Mouse (Mus musculus) testis, adult 10 weeks (tissue): ENCODE data around the gene Gm9945. TPM values are rescaled to one million over a fixed set of nuclear protein-coding genes. Genes with fewer than 3 reads are reported as not detected.

Experiments used
- polyA plus RNA-seq: library from polyadenylated mRNA; stranded (reverse); fragments of 350-450 nt; fragmentation: Illumina TruSeq; extraction: RNeasy Lipid Tissue Mini Kit (QIAGEN cat#74804); gene quantifications from one replicate; pipeline ENCODE4 v1.2.3, GENCODE M21; 2014; ENCODE audit warnings: low read depth, low replicate concordance

Gm9945 gene
- polyA plus RNA-seq = not detected

DNA sequence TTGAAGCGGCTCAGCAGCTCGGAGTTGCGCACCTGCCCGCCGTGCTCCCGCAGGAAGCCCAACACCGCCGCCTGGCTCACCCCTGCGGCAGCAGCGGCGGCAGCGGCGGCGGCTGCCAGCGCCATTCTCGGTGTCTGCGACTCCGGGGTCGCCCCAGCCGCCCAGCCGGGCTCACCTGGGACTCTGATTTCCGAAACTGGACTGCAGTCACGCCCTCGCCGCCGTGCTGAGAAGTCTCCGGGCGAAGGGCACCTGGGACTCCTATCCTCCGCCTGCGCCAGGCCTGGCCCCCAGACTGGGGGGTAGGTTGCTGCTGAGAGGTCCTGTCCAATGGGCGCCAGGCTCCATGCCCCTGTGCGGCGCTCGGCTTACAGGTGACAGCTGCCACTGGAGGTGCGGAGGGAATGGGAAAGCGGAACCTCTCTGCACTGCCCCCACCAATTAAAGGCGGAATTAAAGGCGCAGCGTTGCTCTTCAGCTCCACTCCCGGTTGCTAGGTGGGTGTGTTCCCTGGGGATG, at the start of gene Gm9945, which contains the start of gene Sowaha:
Gene Gm9945 (plus strand): TSS at position 384 of the 519 bp plus-strand sequence.
Gene Sowaha (minus strand): TSS at position 492 of the 519 bp plus-strand sequence.

DNA sequence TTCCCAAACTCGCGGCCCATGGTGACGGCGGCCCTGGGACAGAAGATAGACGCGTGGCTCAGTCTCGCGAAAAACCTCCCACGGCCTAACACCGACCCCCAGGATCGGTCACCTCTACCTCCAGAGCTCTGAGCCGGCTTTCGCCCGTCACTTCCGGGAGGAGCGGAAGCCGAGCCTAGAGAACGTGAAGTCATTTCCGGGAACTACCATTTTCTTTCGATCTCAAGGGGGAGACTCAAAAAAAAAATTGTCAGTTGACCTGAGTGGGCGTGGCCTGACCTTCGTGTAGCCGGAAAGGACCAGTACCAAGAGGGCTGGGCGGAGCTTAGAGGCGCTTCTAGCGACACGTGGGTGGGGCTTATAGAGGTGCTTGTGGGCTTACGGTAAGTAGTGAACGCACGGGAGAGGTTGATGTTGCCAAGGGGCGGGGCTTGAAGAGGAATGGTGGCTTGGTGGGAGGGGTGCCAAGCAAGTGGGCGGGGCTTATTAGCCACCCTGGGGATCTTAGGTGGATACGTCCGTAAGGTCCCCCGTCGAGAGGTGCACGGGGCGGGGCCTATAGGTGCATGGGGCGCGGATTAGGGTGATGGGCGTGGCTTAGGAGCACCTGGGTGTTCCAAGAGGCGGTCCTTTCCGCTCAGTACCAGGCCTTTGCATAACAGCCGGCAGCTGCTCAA, 49.2 kb upstream of the Gm9945 start, which contains the start of the genes Uqcrq and Gdf9:
Gene Uqcrq (minus strand): TSS at position 162 of the 677 bp plus-strand sequence.
Gene Gdf9 (plus strand): TSS at position 354 of the 677 bp plus-strand sequence.

DNA sequence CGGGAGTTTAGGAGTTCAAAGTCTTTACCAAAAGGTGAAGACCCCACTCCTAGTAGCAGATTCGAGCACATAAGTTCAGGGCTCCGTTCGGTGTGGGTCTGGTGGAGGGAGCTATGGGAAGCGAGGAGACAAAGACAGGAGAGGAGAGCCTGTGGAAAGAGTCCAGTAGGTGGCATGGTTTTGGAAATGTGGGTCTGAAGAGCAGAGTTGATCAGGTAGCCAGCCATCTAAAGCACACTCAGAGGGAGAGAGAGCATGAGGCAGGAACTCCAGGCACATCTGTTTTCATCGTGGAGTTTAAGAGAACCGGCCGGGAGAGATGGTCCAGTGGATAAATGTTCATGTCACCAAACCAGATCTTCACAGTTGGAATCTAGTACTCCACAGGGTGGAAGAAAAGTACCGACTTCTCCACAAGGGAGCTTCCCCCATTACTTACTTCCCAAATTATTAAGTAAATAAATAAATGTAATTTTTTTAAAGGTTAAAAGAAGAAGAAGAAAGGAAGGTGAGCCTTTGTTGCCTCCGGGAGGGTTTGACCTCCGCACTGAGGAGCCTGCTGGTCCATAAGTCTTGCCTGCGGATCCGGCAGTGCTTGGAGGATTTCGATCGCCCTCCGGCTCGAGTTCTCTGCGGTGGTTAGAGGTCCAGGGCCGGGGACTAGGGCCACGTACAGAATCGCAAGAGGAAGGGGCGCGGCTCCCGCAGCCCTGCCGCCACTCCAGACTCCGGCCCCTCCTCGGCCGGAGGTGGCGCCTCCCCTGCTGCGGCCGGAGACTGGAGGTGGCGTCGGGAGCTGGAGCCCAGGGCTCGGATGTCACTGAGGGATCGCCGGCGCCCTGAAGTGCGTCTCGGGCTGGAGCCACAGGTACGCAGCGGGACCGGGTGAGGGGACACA, 23.2 kb upstream of the Gm9945 start, which contains the start of the genes Gm10447 and Shroom1:
Gene Gm10447 (minus strand): TSS at position 637 of the 898 bp plus-strand sequence.
Gene Shroom1 (plus strand): TSS at position 732 of the 898 bp plus-strand sequence.

DNA sequence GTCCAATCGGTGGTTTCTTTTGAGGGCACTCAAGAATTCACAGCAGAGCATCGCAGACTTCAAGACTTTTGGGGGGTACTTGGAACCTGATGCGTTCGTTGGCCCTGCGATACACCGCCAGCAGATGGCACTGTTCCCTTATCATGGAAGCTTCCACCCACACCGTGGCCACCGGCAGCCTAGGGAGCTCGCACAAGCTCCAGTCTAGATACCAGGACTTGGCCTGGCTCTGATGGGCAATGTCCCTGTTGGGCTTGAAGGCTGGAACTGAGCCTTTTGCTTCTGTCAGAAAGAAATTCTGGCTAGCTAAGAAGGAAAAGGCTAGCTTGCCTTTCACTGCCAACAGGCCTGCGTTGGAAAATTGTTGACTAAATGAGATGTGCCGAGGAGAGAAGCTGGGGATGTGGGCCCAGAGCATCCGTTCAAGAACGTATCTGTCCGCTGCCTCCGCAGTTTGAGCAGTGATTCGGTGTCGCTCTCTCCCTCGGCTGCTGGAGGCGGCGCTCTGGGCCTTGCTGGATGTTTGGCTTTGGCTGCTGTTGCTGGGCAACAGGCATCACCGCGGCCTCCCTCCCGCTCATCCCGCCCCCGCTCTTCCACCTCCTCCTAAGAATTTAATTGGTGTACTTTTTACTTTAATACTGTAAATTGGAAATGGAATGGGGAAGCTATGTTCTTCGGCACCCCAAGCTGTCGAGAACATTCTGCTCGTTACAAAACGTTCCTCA, 9.8 kb upstream of the Gm9945 start, which contains the start of gene Gm9837:
Gene Gm9837 (minus strand): TSS at position 512 of the 728 bp plus-strand sequence.

DNA sequence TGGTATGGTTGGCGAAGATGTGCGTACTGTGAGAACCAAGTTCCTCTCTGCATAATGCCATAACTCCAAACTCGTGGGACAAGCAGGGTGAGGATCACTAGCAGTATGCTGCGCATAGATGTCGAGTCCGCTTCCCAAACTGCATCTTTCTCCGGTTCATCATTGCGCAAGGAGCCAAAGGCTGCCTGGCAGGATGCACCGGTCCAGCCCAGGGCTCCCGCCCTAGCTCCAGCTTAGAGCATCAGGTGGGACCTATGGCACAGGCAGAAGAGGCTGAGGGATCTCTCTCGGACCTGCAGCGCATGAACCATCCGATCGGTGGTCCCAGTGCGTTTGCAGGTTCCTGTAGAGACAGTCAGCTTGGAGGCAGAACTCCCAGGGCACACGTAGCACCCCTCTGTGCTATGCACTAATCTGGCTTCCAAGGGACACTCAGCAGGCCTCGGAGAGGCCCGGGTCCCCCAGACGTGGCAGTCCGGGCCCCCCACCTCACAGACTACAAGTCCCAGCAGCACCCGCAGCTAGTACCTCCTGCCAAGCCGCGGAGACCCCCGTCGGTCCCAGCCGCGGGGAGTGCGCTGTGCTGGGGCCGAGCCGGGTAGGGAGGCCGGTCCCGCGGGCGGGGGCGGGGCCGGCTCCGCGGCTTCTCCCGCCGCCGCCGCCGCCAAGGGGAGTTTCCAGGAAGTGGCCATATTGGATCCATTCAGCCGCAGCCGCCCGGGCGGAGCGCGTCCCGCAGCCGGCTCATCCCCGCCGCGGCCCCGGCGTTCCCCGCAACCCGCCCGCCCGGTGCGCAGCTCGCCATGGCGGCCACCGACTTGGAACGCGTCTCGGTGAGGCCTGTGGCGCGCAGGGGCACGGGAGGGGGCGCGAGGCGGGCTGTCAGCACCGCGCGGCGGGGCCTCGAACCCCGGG, 39.5 kb downstream of the Gm9945 start, which contains the start of gene Sept8:
Gene Sept8 (plus strand): TSS at position 51 of the 915 bp plus-strand sequence.

Other genes with a start within 250 kb of the Gm9945 start
- 499 TPM for gene Hspa4, start 179.7 kb upstream of the Gm9945 start, polyA plus RNA-seq
- gene Zcchc10, start 155.5 kb upstream of the Gm9945 start, polyA plus RNA-seq = 18.9 TPM
- 274 TPM for gene Aff4, start 129.3 kb upstream of the Gm9945 start, polyA plus RNA-seq
- not detected for gene Leap2, start 57.0 kb upstream of the Gm9945 start, polyA plus RNA-seq
- 150 TPM for gene Uqcrq, start 49.3 kb upstream of the Gm9945 start, polyA plus RNA-seq
- gene Gdf9, start 49.1 kb upstream of the Gm9945 start, polyA plus RNA-seq = 10.9 TPM
- gene Gm10447, start 23.1 kb upstream of the Gm9945 start, polyA plus RNA-seq = not detected
- gene Shroom1, start 23.0 kb upstream of the Gm9945 start, polyA plus RNA-seq = 0.14 TPM
- gene Gm9837, start 9.7 kb upstream of the Gm9945 start, polyA plus RNA-seq = 2.3 TPM
- gene Sowaha, start 108 bp downstream of the Gm9945 start, polyA plus RNA-seq = 0.29 TPM
- 2.5 TPM for gene Sept8, start 39.1 kb downstream of the Gm9945 start, polyA plus RNA-seq
- 95.1 TPM for gene Kif3a, start 87.2 kb downstream of the Gm9945 start, polyA plus RNA-seq
- gene Il4, start 138.5 kb downstream of the Gm9945 start, polyA plus RNA-seq = not detected
- 0.29 TPM for gene Il13, start 154.5 kb downstream of the Gm9945 start, polyA plus RNA-seq
- 16.9 TPM for gene Rad50, start 227.2 kb downstream of the Gm9945 start, polyA plus RNA-seq
- gene Il5, start 240.6 kb downstream of the Gm9945 start, polyA plus RNA-seq = 0.27 TPM